Mouse (Mus musculus): ENCODE measurements around the gene Catsper2. TPM values are rescaled to one million over a fixed set of nuclear protein-coding genes. Genes with fewer than 3 reads are reported as not detected.
A peak's percentile ranks its signal among the peaks of the same experiment; 100 is the strongest.

Gene Catsper2
- polyA plus RNA-seq (2012; rRNA removed), result 111 and 151 TPM in 2 replicates

- H3K36me3 ChIP-seq (ENCODE audit: control insufficient read depth, insufficient read depth, low read length), result peaks cover 6% of the 10 kb centered on the region
- peak; percentile 94 for TF ChIP-seq POLR2A (IDR thresholded peaks at IDR 0.05; ENCODE audit: control insufficient read depth, low read depth, low read length)
- no peak for TF ChIP-seq CTCF (IDR thresholded peaks at IDR 0.05; ENCODE audit: control insufficient read depth, insufficient read depth, insufficient replicate concordance, low read depth, low read length)
Observed at GRCm38 (mm10) chr2:121413387-121414042, at the start of gene Catsper2, which contains the start of gene Pdia3. TSS of gene Catsper2 (minus strand) at chr2:121413792. TSS of gene Pdia3 (plus strand) at chr2:121413775.

GRCm38 (mm10) chr2:121460071-121460470 is 46.5 kb upstream of the Catsper2 start:
- H3K36me3 ChIP-seq (ENCODE audit: control insufficient read depth, insufficient read depth, low read length), result no peaks in the 10 kb centered on the region
- H3K4me3 ChIP-seq (ENCODE audit: control insufficient read depth, low read depth, low read length), result no peak overlapping the region; the same call in 1 of the 2 replicates
- H3K27me3 ChIP-seq (ENCODE audit: control insufficient read depth, insufficient read depth, low read length), result no peaks in the 10 kb centered on the region
- TF ChIP-seq CTCF (IDR thresholded peaks at IDR 0.05; ENCODE audit: control insufficient read depth, insufficient read depth, insufficient replicate concordance, low read depth, low read length) (no peak), POLR2A (IDR thresholded peaks at IDR 0.05; ENCODE audit: control insufficient read depth, low read depth, low read length) (no peak)
- no peak overlapping the region for H3K27ac ChIP-seq (ENCODE audit: control insufficient read depth, insufficient read depth, low read depth, low read length)
- peaks cover 3% of the 10 kb centered on the region for H3K4me1 ChIP-seq (ENCODE audit: control insufficient read depth, insufficient read depth, low read length)

More at GRCm38 (mm10) chr2:121413387-121414042, at the start of gene Catsper2, which contains the start of gene Pdia3:
- Histone ChIP-seq H3K4me3 (ENCODE audit: control insufficient read depth, low read depth, low read length) (peak within 1 kb of the TSS; percentile 97), H3K27ac (ENCODE audit: control insufficient read depth, insufficient read depth, low read depth, low read length) (peak within 1 kb of the TSS; percentile 97), H3K4me1 (ENCODE audit: control insufficient read depth, insufficient read depth, low read length) (peaks cover 4% of the 10 kb centered on the region), H3K27me3 (ENCODE audit: control insufficient read depth, insufficient read depth, low read length) (no peaks in the 10 kb centered on the region)

DNA sequence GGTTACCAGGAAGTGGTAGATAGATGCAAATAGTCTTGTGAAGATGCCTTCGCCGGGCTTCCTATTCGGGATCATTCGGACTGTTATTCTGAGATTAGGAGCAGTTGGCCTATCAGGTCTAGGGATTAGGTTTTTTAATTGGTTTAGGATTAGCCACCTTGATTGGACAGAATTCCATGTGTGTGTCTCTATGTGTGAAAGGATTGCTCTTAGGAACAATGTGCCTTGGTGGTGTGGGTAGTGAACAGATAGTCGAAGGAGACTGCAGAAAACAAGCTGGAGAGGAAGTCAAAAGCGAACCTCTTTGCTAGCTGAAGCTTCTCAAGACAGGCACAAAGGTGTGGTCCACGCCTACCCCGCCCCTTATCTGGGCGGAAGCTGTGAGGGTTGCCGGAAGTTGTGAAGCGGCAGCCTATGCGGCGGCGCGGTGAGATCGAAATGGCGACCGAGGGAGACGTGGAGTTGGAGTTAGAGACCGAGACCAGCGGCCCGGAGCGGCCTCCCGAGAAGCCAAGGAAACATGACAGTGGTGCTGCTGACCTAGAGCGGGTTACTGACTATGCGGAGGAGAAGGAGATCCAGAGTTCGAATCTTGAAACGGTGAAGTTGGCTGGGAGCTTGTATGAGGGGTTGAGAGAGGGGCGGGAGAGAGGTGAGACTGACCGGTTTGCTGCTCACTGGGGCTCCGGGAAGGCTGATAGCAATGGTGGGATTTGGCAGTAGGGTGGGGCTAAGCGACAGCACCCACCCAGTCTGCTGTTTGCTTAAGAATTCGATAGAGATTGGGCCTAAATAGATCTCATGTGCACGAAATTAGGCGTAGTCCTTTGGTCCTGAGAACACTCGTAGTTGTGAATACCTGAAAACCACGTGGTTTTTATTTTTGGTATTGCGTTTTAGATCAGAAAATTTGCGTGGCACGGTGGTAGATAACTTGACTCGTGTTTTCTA is 43.4 kb upstream of the Catsper2 start, which contains the start of gene Serinc4:
Serinc4 (minus strand) TSS at position 90 of the 951 bp plus-strand sequence.
- TF ChIP-seq CTCF (IDR thresholded peaks at IDR 0.05; ENCODE audit: control insufficient read depth, insufficient read depth, insufficient replicate concordance, low read depth, low read length) (no peak), POLR2A (IDR thresholded peaks at IDR 0.05; ENCODE audit: control insufficient read depth, low read depth, low read length) (peak; percentile 95)
- H3K4me3 ChIP-seq (ENCODE audit: control insufficient read depth, low read depth, low read length), result peak within 1 kb of the TSS; percentile 97
- peak within 1 kb of the TSS; percentile 91 for H3K27ac ChIP-seq (ENCODE audit: control insufficient read depth, insufficient read depth, low read depth, low read length)
- H3K4me1 ChIP-seq (ENCODE audit: control insufficient read depth, insufficient read depth, low read length), result peaks cover 3% of the 10 kb centered on the region
- H3K36me3 ChIP-seq (ENCODE audit: control insufficient read depth, insufficient read depth, low read length), result no peaks in the 10 kb centered on the region
- no peaks in the 10 kb centered on the region for H3K27me3 ChIP-seq (ENCODE audit: control insufficient read depth, insufficient read depth, low read length)

GRCm38 (mm10) chr2:121455534-121455933 is 41.9 kb upstream of the Catsper2 start:
- TF ChIP-seq POLR2A (IDR thresholded peaks at IDR 0.05; ENCODE audit: control insufficient read depth, low read depth, low read length), result no peak
- no peak for TF ChIP-seq CTCF (IDR thresholded peaks at IDR 0.05; ENCODE audit: control insufficient read depth, insufficient read depth, insufficient replicate concordance, low read depth, low read length)
- Histone ChIP-seq H3K4me3 (ENCODE audit: control insufficient read depth, low read depth, low read length) (no peak overlapping the region; the same call in 1 of the 2 replicates), H3K36me3 (ENCODE audit: control insufficient read depth, insufficient read depth, low read length) (no peaks in the 10 kb centered on the region; the same call in 1 of the 2 replicates), H3K4me1 (ENCODE audit: control insufficient read depth, insufficient read depth, low read length) (peaks cover 3% of the 10 kb centered on the region), H3K27ac (ENCODE audit: control insufficient read depth, insufficient read depth, low read depth, low read length) (no peak overlapping the region), H3K27me3 (ENCODE audit: control insufficient read depth, insufficient read depth, low read length) (no peaks in the 10 kb centered on the region)

- H3K27me3 ChIP-seq (ENCODE audit: control insufficient read depth, insufficient read depth, low read length), result no peaks in the 10 kb centered on the region
- no peak overlapping the region for H3K27ac ChIP-seq (ENCODE audit: control insufficient read depth, insufficient read depth, low read depth, low read length)
- no peak overlapping the region for H3K4me3 ChIP-seq (ENCODE audit: control insufficient read depth, low read depth, low read length)
- H3K36me3 ChIP-seq (ENCODE audit: control insufficient read depth, insufficient read depth, low read length), result peaks cover 2% of the 10 kb centered on the region
- TF ChIP-seq CTCF (IDR thresholded peaks at IDR 0.05; ENCODE audit: control insufficient read depth, insufficient read depth, insufficient replicate concordance, low read depth, low read length) (no peak), POLR2A (IDR thresholded peaks at IDR 0.05; ENCODE audit: control insufficient read depth, low read depth, low read length) (no peak)
- H3K4me1 ChIP-seq (ENCODE audit: control insufficient read depth, insufficient read depth, low read length), result peaks cover 5% of the 10 kb centered on the region
Observed at GRCm38 (mm10) chr2:121453917-121454316, 40.3 kb upstream of the Catsper2 start.

- H3K27ac ChIP-seq (ENCODE audit: control insufficient read depth, insufficient read depth, low read depth, low read length), result no peak within 1 kb of the TSS
- H3K36me3 ChIP-seq (ENCODE audit: control insufficient read depth, insufficient read depth, low read length), result peaks cover 2% of the 10 kb centered on the region
- no peak for TF ChIP-seq POLR2A (IDR thresholded peaks at IDR 0.05; ENCODE audit: control insufficient read depth, low read depth, low read length)
- no peak for TF ChIP-seq CTCF (IDR thresholded peaks at IDR 0.05; ENCODE audit: control insufficient read depth, insufficient read depth, insufficient replicate concordance, low read depth, low read length)
- no peak within 1 kb of the TSS for H3K4me3 ChIP-seq (ENCODE audit: control insufficient read depth, low read depth, low read length)
- H3K27me3 ChIP-seq (ENCODE audit: control insufficient read depth, insufficient read depth, low read length), result no peaks in the 10 kb centered on the region
- peaks cover 5% of the 10 kb centered on the region for H3K4me1 ChIP-seq (ENCODE audit: control insufficient read depth, insufficient read depth, low read length)
Observed at GRCm38 (mm10) chr2:121452990-121453389, 39.4 kb upstream of the Catsper2 start, which contains the start of gene Hypk. TSS of gene Hypk (plus strand) at chr2:121453290.

DNA sequence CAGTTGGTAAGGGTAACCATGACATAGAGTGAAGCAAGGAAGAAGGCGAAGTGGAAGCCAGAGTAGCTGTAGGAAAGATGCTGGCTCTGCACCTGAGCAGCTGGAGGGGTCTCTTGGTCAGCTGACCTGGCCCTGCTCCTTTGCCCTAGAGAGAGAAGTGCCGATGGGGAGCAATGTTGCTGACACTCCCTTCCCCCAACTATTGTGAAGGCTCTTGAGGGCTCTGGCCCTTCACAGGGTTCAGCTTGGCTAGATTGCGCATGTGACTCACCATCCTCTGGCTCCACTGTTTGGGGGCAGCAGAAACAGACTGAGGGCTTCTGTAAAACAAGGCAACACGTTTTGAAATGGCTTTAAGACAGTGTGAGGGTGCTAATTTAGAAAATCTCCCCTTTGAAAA is 38.8 kb upstream of the Catsper2 start:
- no peak overlapping the region for H3K27ac ChIP-seq (ENCODE audit: control insufficient read depth, insufficient read depth, low read depth, low read length)
- H3K36me3 ChIP-seq (ENCODE audit: control insufficient read depth, insufficient read depth, low read length), result peaks cover 2% of the 10 kb centered on the region
- TF ChIP-seq CTCF (IDR thresholded peaks at IDR 0.05; ENCODE audit: control insufficient read depth, insufficient read depth, insufficient replicate concordance, low read depth, low read length), result no peak
- no peak for TF ChIP-seq POLR2A (IDR thresholded peaks at IDR 0.05; ENCODE audit: control insufficient read depth, low read depth, low read length)
- no peaks in the 10 kb centered on the region for H3K27me3 ChIP-seq (ENCODE audit: control insufficient read depth, insufficient read depth, low read length)
- peaks cover 8% of the 10 kb centered on the region for H3K4me1 ChIP-seq (ENCODE audit: control insufficient read depth, insufficient read depth, low read length)
- H3K4me3 ChIP-seq (ENCODE audit: control insufficient read depth, low read depth, low read length), result no peak overlapping the region

Measured in testis, adult 2 months (tissue).